Mouse (Mus musculus) T-helper 2 cell (primary cell): ENCODE data around the gene Mybpc3.
"Not testable (repeated sequence)": the region's sequence is repeated elsewhere in the genome, so short reads cannot be mapped to it uniquely, and the experiment has no call there.

Experiments
- in situ Hi-C: fragments of 300-600 bp; cut with MboI, MseI; formaldehyde crosslinking; loops from one replicate; pipeline ENCODE4 v1.15.1; 2025; ENCODE audit warnings: high pct_unique_total_duplicates

The Mybpc3 gene

DNA sequence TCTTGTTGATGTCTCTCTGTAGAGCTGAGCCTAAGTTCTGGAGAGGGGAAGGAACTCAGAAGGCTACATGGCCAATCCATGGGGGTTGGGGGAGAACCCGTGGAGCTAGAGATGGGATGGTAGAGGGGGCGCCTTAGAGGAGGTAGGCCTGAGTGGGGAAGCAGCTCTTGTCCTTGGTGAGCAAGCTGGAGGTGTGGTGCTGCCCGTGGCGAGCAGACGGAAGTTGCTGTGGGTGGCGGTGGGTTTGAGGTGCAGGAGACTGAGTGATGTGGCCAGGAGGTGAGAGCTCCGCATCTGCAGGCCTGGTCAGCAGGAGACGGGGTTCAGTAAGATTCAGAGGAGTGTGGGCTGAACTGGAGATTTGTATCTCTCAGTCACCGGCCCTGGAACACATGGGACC, 30.5 kb upstream of the Mybpc3 start:
- in situ Hi-C loops: no loop called here

DNA sequence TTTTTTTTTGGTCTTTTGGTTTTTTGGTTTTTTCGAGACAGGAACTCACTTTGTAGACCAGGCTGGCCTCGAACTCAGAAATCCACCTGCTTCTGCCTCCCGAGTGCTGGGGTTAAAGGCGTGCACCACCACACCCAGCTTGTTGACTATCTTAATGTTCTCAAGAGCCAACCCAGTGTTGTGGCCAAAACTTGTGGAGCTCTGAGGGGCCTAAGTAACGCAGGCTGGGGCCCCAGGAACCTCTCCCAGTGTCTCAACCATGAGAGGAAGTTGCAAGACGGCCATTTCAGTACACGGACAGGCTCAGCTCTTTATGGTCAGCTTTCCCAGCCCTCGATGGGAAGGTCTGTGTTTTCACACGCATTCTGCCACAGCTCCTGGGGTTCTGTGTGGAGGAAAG, 29.0 kb upstream of the Mybpc3 start:
- in situ Hi-C loops: no loop called here

DNA sequence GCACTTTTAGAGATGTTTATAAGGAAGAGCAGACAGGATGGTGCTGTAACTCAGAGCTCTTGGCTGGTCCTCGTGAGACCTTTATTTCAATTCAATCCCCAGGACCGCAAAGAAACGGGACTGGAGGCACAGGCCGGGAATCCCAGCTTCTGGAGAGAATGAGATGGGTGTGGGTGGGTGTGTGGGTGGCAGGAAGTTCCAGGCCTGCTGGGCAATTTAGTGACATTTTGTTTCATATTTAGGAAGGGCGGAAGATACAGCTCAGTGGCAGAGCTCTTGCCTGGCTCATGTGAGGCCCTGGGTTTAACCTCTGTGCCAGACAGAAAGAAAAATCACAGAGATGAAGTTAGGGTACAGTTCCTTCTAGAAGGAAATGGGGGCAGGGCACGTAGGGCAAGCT, 27.7 kb upstream of the Mybpc3 start:
- in situ Hi-C loops: loop anchor here (10.0 kb wide), 1 partner anchor 525 kb away; no protein-coding TSS in a partner anchor

DNA sequence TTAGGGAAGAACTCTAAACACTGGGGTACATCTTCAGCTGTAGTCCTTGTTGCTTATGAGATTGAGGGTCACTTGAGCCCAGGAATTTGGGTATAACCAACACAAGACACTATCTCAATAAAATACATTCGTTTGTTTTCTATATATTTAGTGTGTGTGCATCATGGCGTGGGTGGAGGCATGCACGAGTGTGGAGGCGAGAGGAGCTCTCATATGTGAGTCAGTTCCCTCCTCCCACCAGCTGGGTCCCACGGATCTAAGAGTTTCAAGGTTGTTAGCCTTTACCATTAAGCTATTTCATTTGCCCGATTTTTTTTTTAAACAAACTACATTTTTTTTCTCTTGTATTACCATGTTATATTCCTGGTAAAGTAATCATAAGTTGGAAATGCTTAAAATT, 27.1 kb upstream of the Mybpc3 start:
- in situ Hi-C loops: loop anchor here (10.0 kb wide), 1 partner anchor 526 kb away; no protein-coding TSS in a partner anchor

DNA sequence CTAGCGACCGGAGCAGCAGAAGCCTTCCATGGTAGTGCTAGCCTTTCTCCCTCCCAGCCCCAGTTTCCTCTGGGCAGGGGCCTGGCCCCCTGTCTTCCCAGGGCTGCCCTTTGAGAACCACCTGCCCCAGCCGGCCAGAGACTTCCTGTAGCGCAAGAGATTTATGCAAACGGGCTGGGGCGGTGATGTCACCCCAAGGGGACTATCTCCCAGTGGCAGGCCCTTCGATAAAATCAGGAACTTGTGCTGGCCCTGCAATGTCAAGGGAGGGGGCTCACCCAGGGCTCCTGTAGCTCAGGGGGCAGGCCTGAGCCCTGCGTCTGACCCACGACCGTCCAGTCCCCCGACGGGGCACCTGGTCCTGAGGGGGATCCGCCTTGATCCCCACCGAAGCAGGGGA, 21.4 kb upstream of the Mybpc3 start:
- in situ Hi-C loops: loop anchor here (10.0 kb wide), 1 partner anchor 532 kb away; no protein-coding TSS in a partner anchor

DNA sequence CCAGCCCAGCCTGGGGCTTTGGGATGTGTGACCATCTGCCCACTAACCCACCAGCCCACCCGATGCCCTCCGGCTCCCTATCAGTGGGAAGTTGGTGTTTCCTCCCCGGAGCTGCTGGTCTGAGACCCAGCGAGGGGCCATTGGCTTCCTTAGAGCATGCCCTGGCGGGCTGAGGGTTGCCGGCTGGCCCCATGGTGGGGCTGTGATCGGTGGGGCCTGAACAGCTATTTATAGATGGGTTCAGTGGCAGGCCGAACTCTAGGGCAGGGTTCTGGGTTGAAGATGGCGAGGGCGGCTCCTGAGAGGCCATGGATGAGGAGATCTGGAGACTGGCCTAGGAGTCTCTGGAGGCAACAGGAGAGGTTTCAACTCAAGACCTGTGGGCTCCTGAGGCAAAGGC, 20.9 kb upstream of the Mybpc3 start:
- in situ Hi-C loops: loop anchor here (10.0 kb wide), 1 partner anchor 532 kb away; no protein-coding TSS in a partner anchor

DNA sequence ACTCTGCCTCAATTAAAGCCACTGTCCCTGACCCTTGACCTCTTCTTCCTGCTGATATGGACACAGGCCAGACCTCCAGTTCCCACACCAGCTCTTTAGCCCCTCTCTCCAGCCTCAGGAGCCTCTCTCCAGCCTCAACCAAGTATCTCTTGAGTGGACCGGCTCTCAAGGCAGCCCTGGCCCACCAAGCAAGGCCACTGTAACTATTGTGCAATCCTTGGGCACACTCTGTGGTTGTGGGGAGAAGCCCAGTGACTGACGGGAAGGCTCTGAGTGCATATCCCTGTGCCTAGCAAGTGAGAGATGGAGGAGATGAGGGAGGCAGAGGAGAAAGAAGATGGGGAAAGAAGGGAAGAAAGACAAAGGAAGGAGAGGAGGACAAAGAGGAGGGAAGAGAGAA, 19.8 kb upstream of the Mybpc3 start:
- in situ Hi-C loops: loop anchor here (10.0 kb wide), 1 partner anchor 533 kb away; no protein-coding TSS in a partner anchor

DNA sequence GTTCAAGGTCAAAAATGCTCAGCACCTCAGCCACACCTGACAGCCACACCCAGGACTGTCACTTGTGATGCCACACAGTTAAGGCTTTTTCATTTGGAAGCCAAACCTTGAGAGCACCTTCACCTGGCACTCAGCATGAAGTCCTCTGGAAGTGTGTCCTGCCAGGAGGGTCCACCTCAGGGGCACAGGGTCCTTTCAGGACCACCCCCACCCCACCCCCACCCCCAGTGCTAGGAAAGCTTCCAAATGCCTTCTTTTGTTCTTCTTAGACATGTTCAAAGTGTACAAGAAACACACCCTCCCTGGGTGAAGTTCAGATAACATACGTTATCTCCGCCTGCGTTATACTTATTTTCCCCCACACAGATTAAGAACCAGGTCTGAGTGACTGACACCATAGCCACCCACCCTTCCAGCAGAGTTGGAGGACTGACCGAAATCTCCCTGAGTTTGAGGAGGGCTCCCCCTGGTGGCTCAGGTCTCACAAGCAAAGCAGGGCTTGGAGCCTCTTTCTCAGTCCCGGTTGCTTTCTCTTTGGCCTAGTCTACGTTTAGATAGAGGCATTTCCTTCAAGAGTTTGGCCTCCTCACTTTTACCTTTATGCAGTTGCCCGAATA, 16.7 kb upstream of the Mybpc3 start:
- in situ Hi-C loops: loop anchor here (5.0 kb wide), 1 partner anchor 69 kb away; no protein-coding TSS in a partner anchor

DNA sequence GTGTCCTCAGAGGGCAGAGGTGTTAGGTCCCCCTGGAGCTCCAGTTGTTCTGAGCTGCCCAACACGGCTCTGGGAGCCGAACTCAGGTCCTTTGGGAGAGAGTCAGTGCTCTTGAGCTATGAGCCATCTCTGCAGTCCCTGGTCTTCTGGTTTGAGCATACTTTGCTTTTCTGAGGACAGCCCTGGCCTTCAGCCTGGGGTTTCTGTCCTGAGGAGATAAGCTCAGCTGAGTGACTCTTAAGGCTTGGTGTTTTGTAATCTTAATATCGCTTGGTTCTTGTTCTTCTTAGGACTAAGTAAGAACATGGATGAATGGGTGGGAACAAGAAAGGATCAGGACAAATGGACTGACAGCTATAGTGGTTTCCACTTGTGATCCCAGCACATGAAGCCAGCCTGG, 9.8 kb upstream of the Mybpc3 start:
- in situ Hi-C loops: loop anchor here (5.0 kb wide), 1 partner anchor 36 kb away; the partner anchor contains the start of gene Slc39a13

DNA sequence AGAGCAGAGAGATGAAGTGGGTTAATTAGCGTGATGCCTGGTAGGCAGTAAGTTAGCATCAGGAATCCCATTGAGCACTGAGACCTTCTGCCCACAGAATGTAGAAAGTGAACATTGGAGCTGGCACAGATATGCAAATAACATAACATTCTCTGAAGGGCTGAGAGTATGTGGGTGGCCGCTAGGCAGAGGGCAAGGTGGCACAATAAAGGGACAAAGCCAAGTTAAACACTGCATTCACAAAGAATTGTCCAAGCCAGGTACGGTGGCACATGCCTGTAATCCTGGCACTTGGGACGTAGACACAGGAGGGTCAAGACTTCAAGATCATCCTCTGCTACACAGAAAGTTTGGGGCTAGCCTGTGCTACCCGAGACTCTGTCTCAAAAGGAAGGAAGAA, 8.7 kb upstream of the Mybpc3 start:
- in situ Hi-C loops: loop anchor here (5.0 kb wide), 1 partner anchor 37 kb away; the partner anchor contains the start of gene Slc39a13

DNA sequence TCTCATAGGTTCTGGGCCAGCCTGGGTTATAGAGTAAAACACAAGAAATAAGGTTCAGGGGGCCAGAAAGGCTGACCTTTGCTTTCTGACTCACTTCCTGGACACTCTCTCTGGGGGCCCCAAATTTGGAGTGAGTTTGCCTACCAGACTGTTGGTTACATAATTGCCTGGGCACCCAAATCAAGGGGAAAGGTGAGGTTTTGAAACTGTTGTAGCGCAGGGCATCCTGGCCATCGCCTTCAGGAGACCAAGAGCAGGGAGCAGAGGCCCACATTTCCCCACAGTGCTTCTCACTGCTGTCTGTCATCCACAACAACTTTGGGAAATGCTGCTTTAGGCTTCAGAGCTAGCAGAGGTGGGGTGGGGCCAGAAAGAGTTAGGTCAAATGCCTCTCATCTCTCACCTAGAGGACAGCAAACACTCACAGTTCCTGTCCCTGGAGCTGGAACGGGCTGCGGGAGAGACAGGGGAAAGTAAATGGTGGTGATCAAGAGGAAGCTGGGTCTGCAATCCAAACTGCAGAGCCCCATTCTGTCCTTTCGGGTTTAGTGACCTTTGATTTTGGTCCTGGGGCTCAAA, 8.0 kb upstream of the Mybpc3 start:
- in situ Hi-C loops: loop anchor here (5.0 kb wide), 1 partner anchor 38 kb away; the partner anchor contains the start of gene Slc39a13

DNA sequence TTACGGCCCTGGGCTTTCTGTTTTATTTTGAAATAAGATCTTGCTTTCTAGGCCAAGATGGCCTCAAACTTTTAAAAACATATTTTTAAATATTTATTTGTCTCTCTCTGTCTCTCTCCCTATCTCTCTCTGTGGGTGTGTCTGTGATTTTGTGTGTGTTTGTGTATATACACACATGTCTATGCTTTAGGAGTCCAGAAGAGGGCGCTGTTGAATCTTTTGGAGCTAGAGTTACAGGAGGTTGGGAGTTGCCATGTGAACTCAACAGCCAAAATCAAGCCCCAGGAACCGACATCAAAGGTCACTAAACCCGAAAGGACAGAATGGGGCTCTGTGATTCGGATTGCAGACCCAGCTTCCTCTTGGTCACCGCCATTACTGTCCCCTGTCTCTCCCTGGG, 7.5 kb upstream of the Mybpc3 start:
- in situ Hi-C loops: no loop called here

DNA sequence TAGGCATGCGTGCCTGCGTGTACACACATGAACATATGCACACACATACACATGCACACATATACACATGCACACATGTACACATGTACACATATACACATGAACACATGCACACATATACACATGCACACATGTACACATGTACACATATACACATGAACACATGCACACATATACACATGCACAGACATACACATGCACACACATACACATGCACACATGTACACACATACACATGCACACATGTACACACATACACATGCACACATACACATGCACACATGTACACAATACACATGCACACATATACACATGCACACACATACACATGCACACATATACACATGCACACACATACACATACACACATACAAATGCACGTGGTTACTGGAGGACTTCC, 6.1 kb upstream of the Mybpc3 start:
- in situ Hi-C loops: not testable (repeated sequence)

DNA sequence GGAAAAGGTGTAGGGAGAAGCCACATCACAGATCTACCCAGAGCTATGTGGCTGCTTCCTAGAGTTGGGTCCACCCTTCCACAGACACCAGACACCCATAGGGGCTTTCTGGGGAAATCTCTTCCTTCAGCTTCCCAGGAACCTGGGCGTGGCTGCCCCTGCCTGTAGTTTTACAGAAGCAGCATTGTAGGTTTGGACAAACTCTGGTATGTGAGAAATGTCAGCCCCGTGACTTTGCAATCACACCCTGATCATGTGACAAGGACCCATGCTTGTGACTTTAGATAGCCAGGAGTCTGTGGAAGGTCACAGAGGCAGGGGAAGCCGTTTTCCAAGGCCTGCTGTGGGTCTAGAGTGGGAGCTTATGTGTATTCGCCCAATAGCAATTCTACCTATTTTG, 5.5 kb upstream of the Mybpc3 start:
- in situ Hi-C loops: no loop called here

DNA sequence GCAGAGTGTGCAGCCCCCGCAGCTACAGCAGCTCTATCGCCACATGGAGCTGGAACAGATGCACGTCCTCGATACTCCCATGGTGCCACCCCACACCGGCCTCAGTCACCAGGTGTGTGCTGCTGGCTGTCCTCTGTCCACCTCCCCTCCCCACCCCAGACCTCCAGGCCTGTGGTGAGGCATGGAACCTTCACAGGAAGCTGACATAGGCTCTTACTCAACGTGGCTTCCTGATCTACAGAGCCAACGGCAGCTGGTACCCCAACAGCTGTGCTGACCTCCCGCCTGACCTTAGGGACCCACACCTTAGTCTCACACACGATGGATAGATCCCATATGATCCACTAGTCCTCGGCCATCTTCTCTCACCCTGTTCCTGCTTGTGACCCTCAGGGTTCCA, 4.6 kb upstream of the Mybpc3 start:
- in situ Hi-C loops: no loop called here

DNA sequence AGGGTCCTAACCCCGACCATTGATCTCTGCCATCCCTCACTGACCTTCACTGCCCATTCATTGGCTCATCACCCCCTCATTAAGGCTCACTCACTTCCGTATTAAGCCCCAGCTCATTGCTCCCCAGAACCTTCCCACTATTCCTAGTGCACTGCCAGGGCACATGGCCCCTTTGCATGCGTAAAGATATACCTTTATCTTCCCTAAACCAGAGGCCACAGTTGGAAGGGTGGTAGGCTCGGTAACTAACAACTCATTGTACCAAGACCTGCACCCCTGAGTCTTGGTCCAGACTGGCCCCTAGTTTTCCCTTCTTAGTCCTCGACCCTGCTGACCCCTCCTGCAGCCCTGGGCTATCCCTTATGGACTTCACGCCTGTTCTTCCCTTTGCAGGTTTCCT, 4.1 kb upstream of the Mybpc3 start:
- in situ Hi-C loops: no loop called here

DNA sequence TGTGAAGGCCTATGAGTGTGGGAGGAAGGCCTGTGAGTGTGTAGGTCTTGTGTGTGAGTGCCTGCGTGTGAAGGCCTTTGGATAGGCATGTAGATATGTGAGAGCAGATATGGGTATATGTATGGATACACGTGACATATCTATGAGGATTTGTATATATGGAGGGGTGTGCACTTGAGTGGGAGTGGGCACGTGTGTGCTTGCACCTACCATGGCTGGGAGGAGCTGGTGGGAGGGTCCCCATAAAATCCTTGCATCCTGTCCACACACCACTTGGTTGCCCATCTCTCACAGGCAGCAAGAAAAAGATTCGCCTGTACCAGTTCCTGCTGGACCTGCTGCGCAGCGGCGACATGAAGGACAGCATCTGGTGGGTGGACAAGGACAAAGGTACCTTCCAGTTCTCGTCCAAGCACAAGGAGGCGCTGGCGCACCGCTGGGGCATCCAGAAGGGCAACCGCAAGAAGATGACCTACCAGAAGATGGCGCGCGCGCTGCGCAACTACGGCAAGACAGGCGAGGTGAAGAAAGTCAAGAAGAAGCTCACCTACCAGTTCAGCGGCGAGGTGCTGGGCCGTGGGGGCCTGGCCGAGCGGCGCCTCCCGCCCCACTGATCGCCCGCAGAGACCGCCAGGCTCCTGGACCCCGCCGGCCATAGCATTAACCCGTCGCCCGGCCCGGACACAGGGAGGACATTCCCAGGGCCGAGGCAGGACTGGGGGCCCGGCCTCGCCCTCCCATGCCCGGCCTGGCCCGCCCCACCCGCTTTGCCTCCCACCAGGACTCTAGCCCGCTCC, 3.0 kb upstream of the Mybpc3 start:
- in situ Hi-C loops: no loop called here

DNA sequence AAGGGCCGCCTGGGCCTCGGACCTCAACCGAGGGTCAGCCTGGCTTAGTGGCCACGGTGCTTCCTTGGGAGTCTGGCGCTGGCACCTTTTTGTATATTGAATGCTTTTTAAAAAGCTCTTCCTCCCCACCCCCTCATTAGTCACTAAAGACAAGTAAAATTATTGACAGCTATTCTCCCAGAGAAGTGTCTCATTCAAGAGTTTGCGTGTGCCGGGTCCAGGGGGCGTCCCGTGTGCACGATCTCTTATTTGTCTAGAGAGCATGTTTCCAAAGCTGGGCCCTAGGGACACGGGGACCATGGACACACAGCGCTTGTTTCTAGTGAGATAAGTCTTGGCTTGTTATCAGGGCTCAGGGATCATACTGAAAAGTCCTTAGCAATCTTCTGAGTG, 2.4 kb upstream of the Mybpc3 start:
- in situ Hi-C loops: no loop called here

DNA sequence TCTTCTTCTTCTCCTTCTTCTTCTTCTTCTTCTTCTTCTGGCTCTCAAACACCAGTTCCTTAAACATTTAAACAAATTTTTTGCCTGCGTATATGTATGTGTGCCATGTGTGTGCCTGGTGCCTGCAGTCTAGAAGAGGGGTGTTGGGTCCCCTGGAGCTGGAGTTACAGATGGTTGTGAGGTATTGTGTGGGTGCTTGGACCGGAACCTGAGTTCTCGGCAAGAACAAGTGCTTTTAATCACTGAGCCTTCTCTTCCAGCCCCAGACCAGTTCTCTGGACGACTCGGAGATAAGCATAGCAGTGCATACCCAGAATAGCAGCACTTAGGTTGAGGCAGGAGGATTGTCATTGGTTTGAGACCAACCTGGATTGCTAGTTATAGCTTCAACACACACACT, 1.1 kb upstream of the Mybpc3 start:
- in situ Hi-C loops: no loop called here

DNA sequence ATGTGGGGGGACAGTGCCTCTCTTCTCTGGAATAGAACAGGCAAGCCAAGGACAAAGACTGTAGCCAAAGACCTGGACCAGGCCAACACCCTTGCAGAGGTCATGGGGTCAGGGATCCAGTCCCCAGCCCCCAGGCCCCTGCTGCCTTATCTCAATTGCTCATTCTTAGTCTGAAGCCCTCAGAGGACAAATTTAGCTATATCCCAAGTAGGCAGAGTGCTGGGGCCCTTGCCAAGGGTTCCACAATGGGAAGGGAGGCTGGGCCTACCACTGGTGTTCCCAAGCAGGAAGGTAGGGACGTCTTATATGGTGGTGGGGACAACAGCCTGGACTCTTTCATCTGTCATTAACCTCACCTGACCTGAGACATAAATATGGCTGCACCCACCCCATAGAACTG, 703 bp downstream of the Mybpc3 start:
- in situ Hi-C loops: no loop called here

DNA sequence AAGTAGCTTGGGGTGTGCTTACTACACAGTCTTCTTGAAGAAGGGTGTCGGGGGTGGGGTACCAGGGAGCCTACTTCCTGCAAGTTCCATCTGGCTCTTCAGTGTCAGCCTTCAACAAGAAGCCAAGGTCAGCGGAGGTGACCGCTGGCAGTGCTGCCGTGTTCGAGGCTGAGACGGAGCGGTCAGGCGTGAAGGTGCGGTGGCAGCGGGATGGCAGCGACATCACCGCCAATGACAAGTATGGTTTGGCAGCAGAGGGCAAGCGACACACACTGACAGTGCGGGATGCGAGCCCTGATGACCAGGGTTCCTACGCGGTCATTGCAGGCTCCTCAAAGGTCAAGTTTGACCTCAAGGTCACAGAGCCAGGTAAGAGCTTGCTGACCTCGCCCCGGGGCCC, 1.1 kb downstream of the Mybpc3 start:
- in situ Hi-C loops: no loop called here

DNA sequence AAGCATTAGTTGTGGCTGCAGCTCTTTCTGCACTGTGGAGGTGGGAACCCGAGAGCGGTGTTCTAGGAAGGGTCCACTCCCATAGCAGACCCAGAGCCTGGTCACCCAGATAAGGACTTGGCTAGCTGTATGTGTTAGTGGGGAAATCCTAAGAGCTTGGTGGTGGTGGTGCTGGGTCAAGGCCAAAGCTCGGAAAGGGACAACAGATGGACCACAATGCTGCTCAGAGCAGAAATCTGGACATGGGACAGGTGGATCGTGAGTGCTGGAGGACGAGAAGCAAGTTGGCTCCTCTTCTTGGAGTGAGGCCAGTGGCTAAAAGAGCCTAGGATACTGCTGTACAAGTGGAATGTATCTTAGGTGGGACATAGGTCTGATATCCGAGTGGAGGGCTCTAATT, 1.6 kb downstream of the Mybpc3 start:
- in situ Hi-C loops: no loop called here

DNA sequence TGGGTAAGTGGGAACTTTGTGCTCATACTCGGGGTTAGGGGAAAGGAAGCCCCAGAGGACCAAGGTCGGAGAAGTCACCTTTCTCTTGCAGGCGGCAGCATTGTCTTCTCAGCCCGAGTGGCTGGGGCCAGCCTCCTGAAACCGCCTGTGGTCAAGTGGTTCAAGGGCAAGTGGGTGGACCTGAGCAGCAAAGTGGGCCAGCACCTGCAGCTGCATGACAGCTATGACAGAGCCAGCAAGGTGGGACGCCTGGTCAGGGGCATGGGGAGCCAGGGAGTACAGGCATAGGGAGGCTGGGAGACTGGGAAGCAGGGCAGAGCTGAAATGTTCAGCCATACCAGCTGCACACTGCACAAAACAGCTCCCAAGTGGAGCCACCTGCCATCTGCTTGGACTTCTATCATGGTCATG, 2.3 kb downstream of the Mybpc3 start:
- in situ Hi-C loops: no loop called here
